ENCODE assay signal across 9 mouse cellular contexts in the genomic region with DNA sequence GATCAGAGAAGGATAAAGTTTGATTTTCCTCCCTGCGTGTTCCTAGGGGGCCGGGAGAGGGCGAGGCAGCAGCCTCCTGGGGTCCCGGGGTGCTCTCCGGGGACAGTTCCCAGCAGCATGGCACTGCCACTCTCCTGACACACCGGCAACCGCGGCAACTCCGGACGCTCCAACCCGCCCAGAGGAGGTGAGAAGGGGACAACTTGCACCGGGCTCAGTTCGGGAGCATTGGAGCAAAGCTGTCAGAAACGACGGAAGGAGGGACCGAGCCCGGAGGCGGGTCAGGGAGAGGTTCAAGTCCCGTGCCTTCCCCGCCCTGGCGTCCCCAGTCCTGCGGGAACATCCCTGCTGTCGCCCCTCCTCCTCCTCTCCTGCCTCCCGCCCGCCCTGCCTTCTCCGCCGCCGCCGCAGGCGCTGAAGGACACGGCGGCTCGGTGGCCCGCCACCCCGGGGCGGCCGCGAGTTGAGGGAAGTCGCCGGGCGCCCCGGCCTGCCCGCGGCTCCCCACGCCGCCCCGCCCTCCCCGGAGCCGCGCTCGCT. TPM values are rescaled to one million over a fixed set of nuclear protein-coding genes. Genes with fewer than 3 reads are reported as not detected.
DNase-seq lines count a peak whose midpoint lies in the region; ATAC-seq lines count a peak whose summit lies in the region.
"Had no signal": no experiment of that assay in that cellular context is flagged by ENCODE, and none has a peak within 500 bp of the region (broad histone marks: within the 10 kb centered on the region; RNA-seq: fewer than 3 reads in every experiment).

A gene (plus strand): TSS at position 83 of the 540 bp plus-strand sequence.

- peak within 1 kb of the TSS; percentile 87 for H3K4me3 ChIP-seq in hindbrain, embryonic 13.5 days

- intact Hi-C loops in left cerebral cortex, postnatal 4 days (cut with DNase I) = loop anchor here (10.0 kb wide), 2 partner anchors 199 to 249 kb away; no protein-coding TSS in a partner anchor

- H3K9me3 ChIP-seq in hindbrain, embryonic 13.5 days = no peaks in the 10 kb centered on the region

- ATAC-seq in hindbrain, embryonic 13.5 days (ENCODE audit: low FRiP score) = peak; percentile 81
- peak; percentile 54 for ATAC-seq in megakaryocyte-erythroid progenitor cell, adult 5-6 weeks (replicated peaks; ENCODE audit: low FRiP score, low TSS enrichment, poor library complexity, severe bottlenecking)

- peaks cover 26% of the 10 kb centered on the region for H3K4me1 ChIP-seq in hindbrain, embryonic 13.5 days (replicated peaks)

- DNase-seq in heart, adult 18-20 months = peak; percentile 81 to 85
- DNase-seq in heart, adult 11 months = no peak
- peak; percentile 67 for DNase-seq in cerebellum, adult 9-10 months
- DNase-seq in frontal cortex, postnatal 10 days (ENCODE audit: low spot score in 2 of 2) = peak; percentile 39 to 54
- peak; percentile 59 for DNase-seq in left cerebral cortex, postnatal 4 days
- peak; percentile 68 for DNase-seq in skeletal muscle tissue, adult 2 months (ENCODE audit: low read depth, low spot score)

- H3K9ac ChIP-seq in hindbrain, embryonic 13.5 days = peak within 1 kb of the TSS; percentile 91

- H3K27ac ChIP-seq in hindbrain, embryonic 13.5 days = peak within 1 kb of the TSS; percentile 94

- H3K27me3 ChIP-seq in hindbrain, embryonic 13.5 days = no peaks in the 10 kb centered on the region

- WGBS in hindbrain, embryonic 13.5 days = under 1% methylated on average over 42 of the region's 51 CpGs

- H3K36me3 ChIP-seq in hindbrain, embryonic 13.5 days = no peaks in the 10 kb centered on the region

- peak within 1 kb of the TSS; percentile 84 for H3K4me2 ChIP-seq in hindbrain, embryonic 13.5 days

RNA-seq across cellular contexts. Expression of the gene that starts here (rescaled TPM):
- total RNA-seq in heart, adult 18-20 months (2021) = not detected
- 0.64 TPM in 1 of 2 replicates, not detected in the other for polyA plus RNA-seq in hindbrain, embryonic 13.5 days (2015; fragmentation: Nextera tagmentation; extraction: Ambion mirVana)
- not detected for total RNA-seq in left cerebral cortex, postnatal 4 days (2021)
- not detected in 2 replicates for total RNA-seq in megakaryocyte-erythroid progenitor cell, adult 5-6 weeks (2014; fragmentation: Nextera tagmentation)
- total RNA-seq in megakaryocyte-erythroid progenitor cell, adult 5-6 weeks (2017) = not detected in 2 replicates
- total RNA-seq: left cerebral cortex, postnatal 10 days had no signal

Comparison
In these comparisons a context has a peak if more than half of its experiments do, and no peak if none do; other contexts are left out.
1. Peak in DNase-seq in heart, adult 18-20 months; RNA of the gene not detected or under 1 TPM.
2. Peak in ATAC-seq, H3K4me3 ChIP-seq, H3K27ac ChIP-seq, H3K9ac ChIP-seq and H3K4me2 ChIP-seq in hindbrain, embryonic 13.5 days; RNA of the gene not detected or under 1 TPM.
3. Peak in DNase-seq in left cerebral cortex, postnatal 4 days; RNA of the gene not detected or under 1 TPM.
4. Peak in ATAC-seq in megakaryocyte-erythroid progenitor cell, adult 5-6 weeks; RNA of the gene not detected or under 1 TPM.